Mouse (Mus musculus) C2C12 (cell line): ENCODE results near the gene Fryl.

Experiments used
- CEBPB ChIP-seq: IDR thresholded peaks from one replicate; pipeline ENCODE4 v1.6.1; 2011; ENCODE audit warnings: low read depth, mild to moderate bottlenecking, control low read depth, moderate library complexity
- CTCF ChIP-seq: IDR thresholded peaks from one replicate; pipeline ENCODE4 v1.5.1; 2011; ENCODE audit not compliant: control insufficient read depth, insufficient read depth, insufficient read length
- FOSL1 ChIP-seq: IDR thresholded peaks from one replicate; pipeline ENCODE4 v1.8.0; 2011; ENCODE audit warnings: mild to moderate bottlenecking, low read length; ENCODE audit not compliant: poor library complexity, insufficient read depth, severe bottlenecking
- MAX ChIP-seq: IDR thresholded peaks from one replicate; pipeline ENCODE4 v1.6.1; 2011; ENCODE audit warnings: mild to moderate bottlenecking, control low read depth
- MYOD1 ChIP-seq: IDR thresholded peaks from one replicate; pipeline ENCODE4 v1.6.1; 2011; ENCODE audit warnings: low read depth; ENCODE audit not compliant: control insufficient read depth, insufficient read length
- MYOG ChIP-seq: IDR thresholded peaks from one replicate; pipeline ENCODE4 v1.6.1; 2011; ENCODE audit not compliant: control insufficient read depth, insufficient read length; ENCODE audit errors: extremely low read depth
- USF1 ChIP-seq: IDR thresholded peaks from one replicate; pipeline ENCODE4 v1.6.1; 2011; ENCODE audit warnings: low read depth, mild to moderate bottlenecking, control low read depth, moderate library complexity

- no peak for TF ChIP-seq MYOG
- no peak for TF ChIP-seq CTCF
- no peak for TF ChIP-seq MAX
- TF ChIP-seq FOSL1: no peak
- no peak for TF ChIP-seq USF1
- no peak for TF ChIP-seq CEBPB
- TF ChIP-seq MYOD1: no peak
Measured at GRCm38 (mm10) chr5:73212446-73212845, 44.0 kb downstream of the Fryl start.
